Mouse (Mus musculus) kidney, adult 8-10 months (tissue): ENCODE measurements around the gene Rev1.

Experiments used
- DNase-seq, 2 experiments: peaks; one replicate each; pipeline ENCODE4 v3.0.0; 2022

Rev1 gene

DNA sequence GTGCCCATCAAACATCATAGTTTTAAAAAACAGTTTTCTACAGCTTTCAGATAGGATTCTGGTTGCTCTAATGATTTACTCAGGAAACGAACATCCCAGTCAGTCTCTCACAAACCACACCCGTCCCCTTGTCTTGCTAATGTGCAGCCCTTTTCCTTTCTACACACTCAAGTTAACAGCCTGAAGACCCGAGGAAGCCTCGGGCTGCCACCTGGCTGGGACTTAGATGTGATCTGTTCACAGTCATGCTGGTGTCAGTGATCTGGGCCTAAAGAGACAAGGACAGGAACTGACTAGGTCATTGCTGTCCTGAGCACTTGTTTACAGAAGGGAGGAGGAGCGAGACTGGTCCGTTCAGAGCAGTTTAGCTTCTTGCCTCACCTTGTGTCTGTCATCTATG lies 71.2 kb downstream of the Rev1 start:
- DNase-seq, result no peak

GRCm38 (mm10) chr1:38055176-38055575 lies 74.4 kb downstream of the Rev1 start:
- no peak for DNase-seq

- DNase-seq, result no peak
Measured at GRCm38 (mm10) chr1:38049562-38049961, 80.0 kb downstream of the Rev1 start.

DNA sequence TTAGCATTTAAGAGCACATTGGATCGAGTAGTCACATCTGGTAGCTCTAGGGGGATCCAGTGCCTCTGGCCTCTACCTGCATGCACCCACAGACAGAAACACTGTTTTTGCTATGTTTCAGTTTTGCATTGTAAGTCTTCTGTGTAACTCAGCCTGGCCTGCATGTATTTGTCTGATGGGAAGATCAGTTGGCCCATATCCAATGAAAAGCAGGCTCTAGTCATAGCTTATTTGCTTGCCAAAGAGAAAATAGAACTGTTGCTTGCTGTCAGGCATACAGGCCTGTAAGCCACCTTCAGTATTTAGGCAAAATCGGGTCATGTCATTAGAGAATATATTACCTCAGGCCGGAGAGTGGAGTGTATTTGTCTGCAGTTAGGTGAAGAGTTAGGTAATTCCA lies 81.5 kb downstream of the Rev1 start:
- DNase-seq, result no peak

DNA sequence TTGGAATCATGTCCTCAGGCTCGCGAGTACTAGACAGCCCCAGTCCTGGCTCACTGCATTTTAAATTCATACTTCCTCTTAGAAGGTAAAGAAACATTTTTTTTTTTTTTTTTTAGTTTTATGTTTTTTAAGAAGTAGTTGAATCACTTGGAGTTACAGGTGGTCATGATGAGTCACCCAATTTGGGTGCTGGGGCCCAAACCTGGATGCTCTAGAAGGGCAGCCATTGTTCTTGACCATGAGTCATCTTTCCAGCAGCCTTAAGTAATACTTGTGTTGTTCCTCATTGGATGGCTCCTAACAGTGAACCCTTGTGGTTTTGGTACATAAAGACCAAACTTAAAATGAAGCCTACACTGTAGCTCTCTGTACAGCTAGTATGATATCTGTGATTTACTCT lies 90.7 kb downstream of the Rev1 start:
- no peak for DNase-seq

- DNase-seq, result no peak
Measured at GRCm38 (mm10) chr1:38037375-38037774, 92.2 kb downstream of the Rev1 start.

GRCm38 (mm10) chr1:38035521-38035920 lies 94.1 kb downstream of the Rev1 start:
- no peak for DNase-seq

DNA sequence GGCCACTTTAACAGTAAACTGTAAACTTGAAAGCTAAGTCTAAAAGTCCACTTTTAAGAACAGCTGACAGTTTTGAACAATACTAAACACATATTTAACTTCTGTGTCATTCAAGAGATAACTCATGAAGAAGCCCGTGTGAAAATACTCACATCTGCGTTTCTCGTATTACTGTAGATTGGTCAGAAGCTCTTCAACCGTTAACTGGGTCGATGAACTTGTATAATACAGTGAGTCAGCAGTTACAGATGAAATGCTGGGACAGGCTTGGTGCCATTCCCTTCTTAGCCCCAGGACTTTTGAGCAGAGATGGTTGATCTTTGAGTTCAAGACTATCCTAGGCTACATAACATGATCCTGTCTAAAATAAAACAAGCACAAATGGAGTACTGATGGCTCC lies 98.2 kb downstream of the Rev1 start:
- peak in 1 of 2 experiments; percentile 5 for DNase-seq

DNA sequence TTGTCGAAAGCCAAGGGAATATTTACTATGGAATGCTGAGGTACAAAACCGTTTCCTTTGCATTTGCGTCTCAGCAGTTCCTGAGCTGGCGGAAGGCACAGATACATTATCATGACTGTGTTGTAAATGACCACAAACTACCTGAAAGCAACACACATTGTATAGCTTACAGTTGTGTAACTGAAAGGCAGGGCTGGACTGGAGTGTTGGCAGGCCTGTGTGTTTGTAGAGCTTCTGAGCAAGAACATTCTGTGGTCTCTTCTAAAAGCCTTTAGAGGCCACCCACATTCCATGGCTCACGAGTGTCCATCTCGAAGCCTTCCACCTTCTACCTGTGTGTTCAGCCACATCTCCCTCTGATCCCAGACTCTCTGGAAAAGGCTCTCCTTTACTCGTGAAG lies 102.3 kb downstream of the Rev1 start:
- no peak for DNase-seq

DNA sequence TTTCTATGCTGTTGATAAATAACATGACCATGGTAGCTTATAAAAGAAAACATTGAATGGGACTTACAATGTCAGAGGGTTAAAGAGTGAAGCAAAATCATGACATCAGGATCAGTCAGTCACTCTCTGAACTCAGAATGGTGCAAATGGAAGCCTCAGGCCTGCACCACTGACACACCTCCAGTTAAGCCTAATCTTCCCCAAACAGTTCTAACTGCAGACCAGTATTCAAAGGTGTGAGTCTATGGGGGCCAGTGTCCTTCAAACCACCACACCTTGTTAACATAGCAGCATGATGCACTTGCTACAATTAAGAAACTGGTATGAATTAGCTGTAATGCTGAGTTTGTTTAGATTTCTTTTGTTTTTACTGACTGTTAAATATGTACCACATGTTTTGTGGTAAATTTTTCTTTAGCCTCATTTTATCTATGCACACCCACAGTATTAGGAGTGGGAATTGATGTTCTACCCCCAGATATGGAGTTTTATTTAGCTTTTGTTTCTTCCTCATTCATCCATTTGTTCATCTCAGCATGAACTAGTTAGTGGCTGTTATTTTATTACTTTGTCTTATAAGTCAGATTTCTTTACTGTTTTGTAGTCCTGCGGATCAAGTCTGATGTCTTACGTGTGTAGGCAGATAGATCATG lies 114.9 kb downstream of the Rev1 start:
- DNase-seq, result no peak

- no peak for DNase-seq
Measured at GRCm38 (mm10) chr1:38012509-38012908, 117.1 kb downstream of the Rev1 start.

- DNase-seq, result no peak
Measured at GRCm38 (mm10) chr1:38012104-38012503, 117.5 kb downstream of the Rev1 start.

- no peak for DNase-seq
Measured at GRCm38 (mm10) chr1:38011647-38012046, 118.0 kb downstream of the Rev1 start.

- DNase-seq, result no peak
Measured at GRCm38 (mm10) chr1:38006741-38007140, 122.9 kb downstream of the Rev1 start.

GRCm38 (mm10) chr1:38003046-38003445 lies 126.6 kb downstream of the Rev1 start:
- DNase-seq, result no peak
